Mouse (Mus musculus) intestine, embryonic 16.5 days (tissue): ENCODE results near the gene Msx1. TPM values are rescaled to one million over a fixed set of nuclear protein-coding genes. Genes with fewer than 3 reads are reported as not detected.
"Not testable (repeated sequence)": the region's sequence is repeated elsewhere in the genome, so short reads cannot be mapped to it uniquely, and the experiment has no call there.

Source experiments
- ATAC-seq: fragments of 200-750 bp; cut with Nextera tagmentation; 2 replicates; pipeline ENCODE4 v1.8.0; 2017; ENCODE audit warnings: moderate TSS enrichment, moderate library complexity
- H3K27ac ChIP-seq: fragments of 300-500 bp; sonication (generic); 2 replicates; pipeline ENCODE4 v1.5.1; 2014; ENCODE audit warnings: mild to moderate bottlenecking, low read length
- H3K27me3 ChIP-seq: fragments of 300-500 bp; sonication (generic); replicated peaks from 2 replicates; pipeline ENCODE4 v1.6.1; 2014; ENCODE audit warnings: low read length, control low read depth, mixed read lengths; ENCODE audit not compliant: control insufficient read depth, insufficient read depth
- H3K36me3 ChIP-seq: fragments of 300-500 bp; sonication (generic); 2 replicates; pipeline ENCODE4 v1.6.1; 2014; ENCODE audit warnings: low read length, control low read depth; ENCODE audit not compliant: control insufficient read depth, insufficient read depth
- H3K4me1 ChIP-seq: fragments of 300-500 bp; sonication (generic); 2 replicates; pipeline ENCODE4 v1.6.1; 2014; ENCODE audit warnings: low read length, control low read depth, mixed read lengths; ENCODE audit not compliant: control insufficient read depth, insufficient read depth
- H3K4me2 ChIP-seq: fragments of 300-500 bp; sonication (generic); 2 replicates; pipeline ENCODE4 v1.6.1; 2014; ENCODE audit warnings: low read depth, low read length, control low read depth
- H3K4me3 ChIP-seq: fragments of 300-500 bp; sonication (generic); 2 replicates; pipeline ENCODE4 v1.5.1; 2014; ENCODE audit warnings: mild to moderate bottlenecking, low read length
- H3K9ac ChIP-seq: fragments of 300-500 bp; sonication (generic); 2 replicates; pipeline ENCODE4 v1.6.1; 2014; ENCODE audit warnings: low read depth, low read length
- H3K9me3 ChIP-seq: fragments of 300-500 bp; sonication (generic); 2 replicates; pipeline ENCODE4 v1.6.1; 2016; ENCODE audit warnings: low read length, control low read depth; ENCODE audit not compliant: control insufficient read depth
- WGBS: fragments of 180-500 bp; shearing (Covaris S2); extraction: QIAGEN DNeasy Blood & Tissue Kit; methylation state at CpG from one replicate; pipeline ENCODE4 v1.1.7; 2014; 5-methylcytosine and 5-hydroxymethylcytosine counted together
- polyA plus RNA-seq: library from polyadenylated mRNA; unstranded; fragments of >200 nt; fragmentation: Nextera tagmentation; extraction: Ambion mirVana; gene quantifications from 2 replicates; pipeline ENCODE4 v1.2.1, GENCODE M21; 2015

Msx1 gene
- polyA plus RNA-seq, 1 experiment from 2014 or later, result 2.4 TPM

GRCm38 (mm10) chr5:37848991-37849719 is 24.8 kb upstream of the Msx1 start:
- H3K9me3 ChIP-seq, result no peaks in the 10 kb centered on the region
- H3K36me3 ChIP-seq, result no peaks in the 10 kb centered on the region
- no peaks in the 10 kb centered on the region for H3K27me3 ChIP-seq
- H3K9ac ChIP-seq, result no peak overlapping the region
- 33% methylated on average over 8 of the region's 8 CpGs for WGBS
- H3K4me1 ChIP-seq, result no peaks in the 10 kb centered on the region
- H3K4me2 ChIP-seq, result no peak overlapping the region
- H3K27ac ChIP-seq, result no peak overlapping the region
- no peak for ATAC-seq
- H3K4me3 ChIP-seq, result no peak overlapping the region

- Histone ChIP-seq H3K36me3 (no peaks in the 10 kb centered on the region), H3K27ac (no peak overlapping the region), H3K9me3 (no peaks in the 10 kb centered on the region), H3K4me3 (no peak overlapping the region), H3K4me2 (no peak overlapping the region), H3K4me1 (no peaks in the 10 kb centered on the region), H3K27me3 (peaks cover 46% of the 10 kb centered on the region), H3K9ac (no peak overlapping the region)
- WGBS, result 56% methylated on average over 3 of the region's 3 CpGs
- no peak for ATAC-seq
Measured at GRCm38 (mm10) chr5:37836267-37836646, 11.9 kb upstream of the Msx1 start.

GRCm38 (mm10) chr5:37835590-37836266 is 11.3 kb upstream of the Msx1 start:
- Histone ChIP-seq H3K9me3 (no peaks in the 10 kb centered on the region), H3K27ac (no peak overlapping the region), H3K4me1 (no peaks in the 10 kb centered on the region), H3K27me3 (peaks cover 52% of the 10 kb centered on the region), H3K36me3 (no peaks in the 10 kb centered on the region), H3K4me3 (no peak overlapping the region), H3K9ac (no peak overlapping the region), H3K4me2 (no peak overlapping the region)
- no peak for ATAC-seq
- WGBS, result 6% methylated on average over 6 of the region's 6 CpGs

GRCm38 (mm10) chr5:37832766-37833165 is 8.4 kb upstream of the Msx1 start:
- H3K9ac ChIP-seq, result no peak overlapping the region
- no peak overlapping the region for H3K4me2 ChIP-seq
- 0 out of 2 replicates have a peak, but pooled peaks cover 2% of the 10 kb centered on the region for H3K9me3 ChIP-seq
- H3K4me3 ChIP-seq, result no peak overlapping the region
- 7% methylated on average over 6 of the region's 6 CpGs for WGBS
- no peaks in the 10 kb centered on the region for H3K36me3 ChIP-seq
- no peaks in the 10 kb centered on the region for H3K4me1 ChIP-seq
- peaks cover 76% of the 10 kb centered on the region for H3K27me3 ChIP-seq
- H3K27ac ChIP-seq, result no peak overlapping the region
- no peak for ATAC-seq

GRCm38 (mm10) chr5:37832031-37832430 is 7.6 kb upstream of the Msx1 start:
- peaks cover 69% of the 10 kb centered on the region for H3K27me3 ChIP-seq
- H3K9ac ChIP-seq, result no peak overlapping the region
- H3K9me3 ChIP-seq, result 0 out of 2 replicates have a peak, but pooled peaks cover 2% of the 10 kb centered on the region
- 6% methylated on average over 13 of the region's 13 CpGs for WGBS
- H3K36me3 ChIP-seq, result no peaks in the 10 kb centered on the region
- H3K4me2 ChIP-seq, result no peak overlapping the region
- ATAC-seq, result no peak
- H3K27ac ChIP-seq, result no peak overlapping the region
- H3K4me3 ChIP-seq, result no peak overlapping the region
- H3K4me1 ChIP-seq, result no peaks in the 10 kb centered on the region

GRCm38 (mm10) chr5:37830436-37830835 is 6.1 kb upstream of the Msx1 start:
- not testable (repeated sequence) for ATAC-seq, H3K9me3 ChIP-seq, H3K4me1 ChIP-seq, H3K4me2 ChIP-seq, H3K27ac ChIP-seq, H3K9ac ChIP-seq, H3K36me3 ChIP-seq, H3K4me3 ChIP-seq
- H3K27me3 ChIP-seq, result peaks cover 71% of the 10 kb centered on the region
- WGBS, result 16% methylated on average over 5 of the region's 7 CpGs

GRCm38 (mm10) chr5:37829926-37830325 is 5.5 kb upstream of the Msx1 start:
- peaks cover 76% of the 10 kb centered on the region for H3K27me3 ChIP-seq
- no peak overlapping the region for H3K4me3 ChIP-seq
- no peak overlapping the region for H3K27ac ChIP-seq
- H3K4me1 ChIP-seq, result no peaks in the 10 kb centered on the region
- no peak overlapping the region for H3K4me2 ChIP-seq
- ATAC-seq, result no peak
- no peak overlapping the region for H3K9ac ChIP-seq
- H3K36me3 ChIP-seq, result no peaks in the 10 kb centered on the region
- H3K9me3 ChIP-seq, result 0 out of 2 replicates have a peak, but pooled peaks cover 2% of the 10 kb centered on the region
- 5% methylated on average over 4 of the region's 4 CpGs for WGBS

GRCm38 (mm10) chr5:37829296-37829670 is 4.9 kb upstream of the Msx1 start:
- Histone ChIP-seq H3K27ac (no peak overlapping the region), H3K4me1 (peaks cover 3% of the 10 kb centered on the region), H3K27me3 (peaks cover 81% of the 10 kb centered on the region), H3K9ac (no peak overlapping the region), H3K4me3 (no peak overlapping the region), H3K36me3 (no peaks in the 10 kb centered on the region), H3K4me2 (no peak overlapping the region), H3K9me3 (0 out of 2 replicates have a peak, but pooled peaks cover 2% of the 10 kb centered on the region)
- ATAC-seq, result no peak
- WGBS, result 2% methylated on average over 10 of the region's 10 CpGs

GRCm38 (mm10) chr5:37828591-37829295 is 4.4 kb upstream of the Msx1 start:
- Histone ChIP-seq H3K27me3 (peaks cover 81% of the 10 kb centered on the region), H3K9me3 (0 out of 2 replicates have a peak, but pooled peaks cover 2% of the 10 kb centered on the region), H3K4me2 (no peak overlapping the region), H3K4me3 (no peak overlapping the region), H3K9ac (no peak overlapping the region), H3K36me3 (no peaks in the 10 kb centered on the region), H3K4me1 (peaks cover 9% of the 10 kb centered on the region), H3K27ac (no peak overlapping the region)
- WGBS, result 1% methylated on average over 35 of the region's 35 CpGs
- no peak for ATAC-seq
